Mouse (Mus musculus) myocyte (in vitro differentiated cells): Measurements from ENCODE around the gene Disp1. TPM values are rescaled to one million over a fixed set of nuclear protein-coding genes. Genes with fewer than 3 reads are reported as not detected.

Source experiments
- H3K27me3 ChIP-seq: one replicate; pipeline ENCODE4 v1.6.1; 2011; ENCODE audit not compliant: control insufficient read depth, insufficient read depth, insufficient read length
- H3K36me3 ChIP-seq: one replicate; pipeline ENCODE4 v1.6.1; 2011; ENCODE audit not compliant: control insufficient read depth, insufficient read depth
- H3K4me2 ChIP-seq: one replicate; pipeline ENCODE4 v1.6.1; 2011; ENCODE audit warnings: low read depth, control low read depth
- H3K4me3 ChIP-seq: one replicate; pipeline ENCODE4 v1.5.1; 2011; ENCODE audit warnings: mild to moderate bottlenecking, control low read depth, moderate library complexity
- H3K79me2 ChIP-seq: one replicate; pipeline ENCODE4 v1.6.1; 2011; ENCODE audit not compliant: control insufficient read depth, insufficient read depth
- H3ac ChIP-seq: one replicate; pipeline ENCODE4 v1.6.1; 2011; ENCODE audit not compliant: control insufficient read depth, insufficient read length
- CEBPB ChIP-seq: IDR thresholded peaks from 2 replicates; pipeline ENCODE4 v1.6.1; 2011; ENCODE audit warnings: mild to moderate bottlenecking, moderate library complexity; ENCODE audit not compliant: poor library complexity, insufficient read depth, severe bottlenecking
- E2F4 ChIP-seq: IDR thresholded peaks from one replicate; pipeline ENCODE4 v1.6.1; 2011; ENCODE audit warnings: mild to moderate bottlenecking, control low read depth, moderate library complexity; ENCODE audit not compliant: insufficient read depth
- MAX ChIP-seq: IDR thresholded peaks from one replicate; pipeline ENCODE4 v1.6.1; 2011; ENCODE audit warnings: low read depth, mild to moderate bottlenecking, control low read depth
- MYOD1 ChIP-seq, 3 experiments: IDR thresholded peaks; one replicate each; pipeline ENCODE4 v1.6.1; 2011; ENCODE audit warnings: control low read depth in 2 of 3, low read depth in 2 of 3, mild to moderate bottlenecking in 2 of 3, moderate library complexity in 1 of 3; ENCODE audit not compliant: insufficient read length in 2 of 3, control insufficient read depth in 1 of 3
- MYOG ChIP-seq, 3 experiments: IDR thresholded peaks; one replicate each; pipeline ENCODE4 v1.6.1; 2011; ENCODE audit warnings: control low read depth in 2 of 3, low read depth in 2 of 3, mild to moderate bottlenecking in 2 of 3; ENCODE audit not compliant: insufficient read length in 2 of 3, control insufficient read depth in 1 of 3, insufficient read depth in 1 of 3
- POLR2A ChIP-seq: IDR thresholded peaks from one replicate; pipeline ENCODE4 v1.6.1; 2011; ENCODE audit warnings: low read depth, mild to moderate bottlenecking, control low read depth, moderate library complexity; ENCODE audit not compliant: insufficient read length
- POLR2AphosphoS2 ChIP-seq: IDR thresholded peaks from one replicate; pipeline ENCODE4 v1.6.1; 2011; ENCODE audit warnings: low read depth, control low read depth; ENCODE audit not compliant: insufficient read length
- REST ChIP-seq: IDR thresholded peaks from one replicate; pipeline ENCODE4 v1.6.1; 2011; ENCODE audit warnings: mild to moderate bottlenecking, control low read depth, moderate library complexity; ENCODE audit not compliant: insufficient read depth, insufficient read length
- SRF ChIP-seq: IDR thresholded peaks from one replicate; pipeline ENCODE4 v1.6.1; 2011; ENCODE audit warnings: low read depth; ENCODE audit not compliant: control insufficient read depth, insufficient read length
- TCF12 ChIP-seq: IDR thresholded peaks from one replicate; pipeline ENCODE4 v1.6.1; 2011; ENCODE audit warnings: mild to moderate bottlenecking, control low read depth; ENCODE audit not compliant: poor library complexity, insufficient read depth, severe bottlenecking
- TCF3 ChIP-seq: IDR thresholded peaks from one replicate; pipeline ENCODE4 v1.6.1; 2011; ENCODE audit warnings: low read depth, control low read depth; ENCODE audit not compliant: insufficient read length
- USF1 ChIP-seq: IDR thresholded peaks from one replicate; pipeline ENCODE4 v1.6.1; 2011; ENCODE audit warnings: low read depth, mild to moderate bottlenecking, control low read depth, moderate library complexity
- polyA plus RNA-seq: library from polyadenylated mRNA; unstranded; fragments of >200 nt; fragmentation: generic; extraction: Trizol; gene quantifications from one replicate; pipeline ENCODE4 v1.2.1, GENCODE M21; 2012; ENCODE audit warnings: missing spikeins

The Disp1 gene
- polyA plus RNA-seq, 1 experiment: 23.5 TPM

DNA sequence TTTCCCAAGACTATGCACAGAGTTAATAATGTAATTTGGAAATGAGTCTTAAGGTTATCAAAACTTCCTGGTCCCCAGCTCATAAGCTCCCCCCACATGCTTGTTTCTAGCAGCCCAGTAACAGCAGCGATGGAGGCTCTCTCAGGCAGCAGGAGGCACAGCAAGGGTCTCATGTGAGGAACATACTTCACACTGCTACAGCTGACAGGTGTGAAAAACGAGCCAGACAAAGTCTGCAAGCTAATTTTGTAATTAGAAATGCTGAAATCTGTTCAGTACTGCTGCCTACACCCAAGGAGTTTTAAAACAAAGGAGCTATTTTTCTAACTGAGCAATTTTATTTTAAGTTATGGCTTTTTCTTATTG lies 40.3 kb downstream of the Disp1 start:
- Histone ChIP-seq H3K79me2 (peaks cover 14% of the 10 kb centered on the region), H3K27me3 (no peaks in the 10 kb centered on the region), H3K36me3 (no peaks in the 10 kb centered on the region), H3ac (no peak overlapping the region), H3K4me3 (no peak overlapping the region), H3K4me2 (no peak overlapping the region)
- no peak for TF ChIP-seq USF1
- no peak for TF ChIP-seq TCF12
- no peak for TF ChIP-seq POLR2A
- TF ChIP-seq REST: no peak
- no peak for TF ChIP-seq E2F4
- no peak for TF ChIP-seq MYOG (IDR thresholded peaks at IDR 0.05; ENCODE audit: control insufficient read depth in 1 of 3, insufficient read depth in 1 of 3, insufficient read length in 2 of 3, low read depth in 2 of 3)
- TF ChIP-seq SRF: no peak
- no peak for TF ChIP-seq MAX
- no peak for TF ChIP-seq CEBPB
- TF ChIP-seq POLR2AphosphoS2: no peak
- TF ChIP-seq TCF3: no peak

- Histone ChIP-seq H3ac (no peak overlapping the region), H3K36me3 (no peaks in the 10 kb centered on the region), H3K79me2 (peaks cover 17% of the 10 kb centered on the region), H3K27me3 (no peaks in the 10 kb centered on the region), H3K4me2 (no peak overlapping the region), H3K4me3 (no peak overlapping the region)
- TF ChIP-seq TCF3: no peak
- TF ChIP-seq E2F4: no peak
- TF ChIP-seq USF1: no peak
- TF ChIP-seq CEBPB: no peak
- no peak for TF ChIP-seq MYOD1 (IDR thresholded peaks at IDR 0.05; ENCODE audit: control insufficient read depth in 1 of 3, insufficient read length in 2 of 3, low read depth in 2 of 3)
- TF ChIP-seq TCF12: no peak
Observed at GRCm38 (mm10) chr1:183180301-183181029, 40.9 kb downstream of the Disp1 start.

GRCm38 (mm10) chr1:183179316-183179715 lies 42.0 kb downstream of the Disp1 start:
- Histone ChIP-seq H3K4me3 (no peak overlapping the region), H3K79me2 (peaks cover 17% of the 10 kb centered on the region), H3K27me3 (no peaks in the 10 kb centered on the region), H3K36me3 (no peaks in the 10 kb centered on the region), H3K4me2 (no peak overlapping the region), H3ac (no peak overlapping the region)
- TF ChIP-seq SRF (no peak), CEBPB (no peak), POLR2A (no peak), MAX (no peak), REST (no peak), TCF12 (no peak), E2F4 (no peak), TCF3 (no peak), USF1 (no peak), MYOG (IDR thresholded peaks at IDR 0.05; ENCODE audit: control insufficient read depth in 1 of 3, insufficient read depth in 1 of 3, insufficient read length in 2 of 3, low read depth in 2 of 3) (no peak), MYOD1 (IDR thresholded peaks at IDR 0.05; ENCODE audit: control insufficient read depth in 1 of 3, insufficient read length in 2 of 3, low read depth in 2 of 3) (no peak)

DNA sequence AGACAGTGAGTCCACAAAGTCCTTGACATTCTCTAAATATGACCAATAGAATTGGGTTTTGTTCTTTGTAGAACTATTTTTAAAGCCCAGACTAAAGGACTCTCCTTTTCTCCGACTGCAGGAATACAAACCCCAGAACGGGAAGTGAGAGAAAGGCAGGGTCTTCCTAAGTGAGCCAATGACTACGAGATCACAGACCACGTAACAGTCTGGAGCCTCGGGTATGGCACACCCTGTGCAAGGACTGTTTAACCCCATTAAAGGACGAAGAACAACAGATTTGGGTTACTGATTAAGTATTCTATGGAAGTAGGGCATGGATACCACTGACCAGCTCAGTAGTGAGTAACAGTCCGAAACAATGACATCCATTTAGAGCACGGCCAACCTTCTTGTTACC lies 46.1 kb downstream of the Disp1 start:
- Histone ChIP-seq H3K36me3 (peaks cover 4% of the 10 kb centered on the region), H3K4me3 (no peak overlapping the region), H3K79me2 (peaks cover 24% of the 10 kb centered on the region), H3K27me3 (no peaks in the 10 kb centered on the region), H3K4me2 (no peak overlapping the region), H3ac (no peak overlapping the region)
- TF ChIP-seq E2F4 (no peak), CEBPB (no peak), POLR2AphosphoS2 (no peak), TCF3 (no peak), USF1 (no peak), REST (no peak), MYOD1 (IDR thresholded peaks at IDR 0.05; ENCODE audit: control insufficient read depth in 1 of 3, insufficient read length in 2 of 3, low read depth in 2 of 3) (no peak), MAX (no peak), MYOG (IDR thresholded peaks at IDR 0.05; ENCODE audit: control insufficient read depth in 1 of 3, insufficient read depth in 1 of 3, insufficient read length in 2 of 3, low read depth in 2 of 3) (no peak), SRF (no peak), POLR2A (no peak), TCF12 (no peak)

DNA sequence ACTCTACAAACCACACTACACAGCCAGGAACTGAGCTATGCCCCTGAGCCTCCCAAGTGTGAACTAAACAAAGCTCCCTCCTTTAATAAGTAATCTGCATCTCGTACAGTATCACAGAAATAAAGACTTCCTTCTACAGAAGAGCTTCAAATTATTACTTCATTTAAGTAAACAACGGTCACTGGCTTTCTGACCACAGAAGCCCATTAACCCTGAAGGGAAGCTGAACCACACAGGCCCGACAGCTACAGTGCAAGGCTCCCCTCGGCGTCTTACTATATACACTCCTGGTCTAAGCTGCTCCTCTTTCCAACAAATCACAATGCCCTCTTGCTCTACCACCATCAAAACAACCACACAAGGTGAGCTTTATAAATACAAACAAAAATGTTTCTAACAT lies 50.2 kb downstream of the Disp1 start:
- TF ChIP-seq REST (no peak), CEBPB (no peak), TCF3 (no peak), SRF (no peak), MYOD1 (IDR thresholded peaks at IDR 0.05; ENCODE audit: control insufficient read depth in 1 of 3, insufficient read length in 2 of 3, low read depth in 2 of 3) (no peak)
- Histone ChIP-seq H3ac (no peak overlapping the region), H3K36me3 (peaks cover 9% of the 10 kb centered on the region), H3K4me2 (no peak overlapping the region), H3K27me3 (no peaks in the 10 kb centered on the region), H3K4me3 (no peak overlapping the region), H3K79me2 (peaks cover 17% of the 10 kb centered on the region)
